Mouse (Mus musculus) heart, embryonic 16.5 days (tissue): ENCODE data around the gene Hist1h2bh. TPM values are rescaled to one million over a fixed set of nuclear protein-coding genes. Genes with fewer than 3 reads are reported as not detected.
"Not testable (repeated sequence)": the region's sequence is repeated elsewhere in the genome, so short reads cannot be mapped to it uniquely, and the experiment has no call there.

Experiments used
- ATAC-seq: fragments of 200-750 bp; cut with Nextera tagmentation; replicated peaks from 2 replicates; pipeline ENCODE4 v1.8.0; 2017; ENCODE audit warnings: moderate number of reproducible peaks; ENCODE audit not compliant: insufficient read depth, low FRiP score; ENCODE audit errors: extremely low read depth
- H3K27ac ChIP-seq: fragments of 300-500 bp; sonication (generic); 2 replicates; pipeline ENCODE4 v1.5.1; 2014; ENCODE audit warnings: mild to moderate bottlenecking, low read length, control low read depth, moderate library complexity
- H3K27me3 ChIP-seq: fragments of 300-500 bp; sonication (generic); 2 replicates; pipeline ENCODE4 v1.6.1; 2014; ENCODE audit warnings: low read length, mixed read lengths; ENCODE audit not compliant: control insufficient read depth, insufficient read depth
- H3K36me3 ChIP-seq: fragments of 300-500 bp; sonication (generic); 2 replicates; pipeline ENCODE4 v1.6.1; 2014; ENCODE audit not compliant: control insufficient read depth, insufficient read depth
- H3K4me1 ChIP-seq: fragments of 300-500 bp; sonication (generic); 2 replicates; pipeline ENCODE4 v1.6.1; 2014; ENCODE audit warnings: low read length, mixed read lengths; ENCODE audit not compliant: control insufficient read depth, insufficient read depth
- H3K4me2 ChIP-seq: fragments of 300-500 bp; sonication (generic); 2 replicates; pipeline ENCODE4 v1.6.1; 2014; ENCODE audit warnings: low read depth, mild to moderate bottlenecking, control low read depth, low read length
- H3K4me3 ChIP-seq: fragments of 300-500 bp; sonication (generic); 2 replicates; pipeline ENCODE4 v1.5.1; 2014; ENCODE audit warnings: mild to moderate bottlenecking, control low read depth, low read length
- H3K9ac ChIP-seq: fragments of 300-500 bp; sonication (generic); 2 replicates; pipeline ENCODE4 v1.6.1; 2014; ENCODE audit warnings: low read length, control low read depth
- H3K9me3 ChIP-seq: fragments of 300-500 bp; sonication (generic); replicated peaks from 2 replicates; pipeline ENCODE4 v1.6.1; 2016; ENCODE audit warnings: low read length; ENCODE audit not compliant: control insufficient read depth
- WGBS: fragments of 180-500 bp; shearing (Covaris S2); extraction: QIAGEN DNeasy Blood & Tissue Kit; methylation state at CpG from one replicate; pipeline ENCODE4 v1.1.7; 2014; 5-methylcytosine and 5-hydroxymethylcytosine counted together
- polyA plus RNA-seq: library from polyadenylated mRNA; unstranded; fragments of >200 nt; fragmentation: Nextera tagmentation; extraction: Ambion mirVana; gene quantifications from 2 replicates; pipeline ENCODE4 v1.2.1, GENCODE M21; 2015

Gene Hist1h2bh
- polyA plus RNA-seq, 1 experiment from 2014 or later, result 0.38 TPM

DNA sequence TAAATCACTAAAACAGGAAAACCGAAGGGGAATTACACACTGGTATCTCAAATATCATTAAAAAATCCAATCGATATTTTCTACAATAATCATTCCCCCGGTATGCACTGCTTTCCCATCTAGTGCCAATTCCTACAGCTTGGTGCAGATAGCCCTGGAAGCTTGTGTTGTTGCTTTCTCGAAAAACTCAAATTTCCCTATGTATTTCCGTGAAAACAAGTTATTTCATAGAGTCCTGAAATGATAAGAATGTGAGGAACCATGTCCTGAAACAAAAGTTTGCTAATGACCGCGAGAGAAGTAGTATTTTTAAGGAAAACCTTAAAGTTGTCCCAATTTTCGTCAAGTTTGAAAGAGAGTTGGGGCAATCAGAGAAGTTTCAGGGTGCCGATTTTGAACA lies 11.2 kb upstream of the Hist1h2bh start:
- H3K4me3 ChIP-seq, result peak overlapping the region; percentile 55
- H3K36me3 ChIP-seq, result no peaks in the 10 kb centered on the region
- no peaks in the 10 kb centered on the region for H3K9me3 ChIP-seq
- WGBS, result 20% methylated on average over 9 of the region's 9 CpGs
- peak overlapping the region; percentile 90 for H3K4me2 ChIP-seq
- peak overlapping the region; percentile 85 for H3K9ac ChIP-seq
- peaks cover 10% of the 10 kb centered on the region for H3K4me1 ChIP-seq
- ATAC-seq, result no peak
- no peaks in the 10 kb centered on the region for H3K27me3 ChIP-seq
- peak overlapping the region; percentile 93 for H3K27ac ChIP-seq

DNA sequence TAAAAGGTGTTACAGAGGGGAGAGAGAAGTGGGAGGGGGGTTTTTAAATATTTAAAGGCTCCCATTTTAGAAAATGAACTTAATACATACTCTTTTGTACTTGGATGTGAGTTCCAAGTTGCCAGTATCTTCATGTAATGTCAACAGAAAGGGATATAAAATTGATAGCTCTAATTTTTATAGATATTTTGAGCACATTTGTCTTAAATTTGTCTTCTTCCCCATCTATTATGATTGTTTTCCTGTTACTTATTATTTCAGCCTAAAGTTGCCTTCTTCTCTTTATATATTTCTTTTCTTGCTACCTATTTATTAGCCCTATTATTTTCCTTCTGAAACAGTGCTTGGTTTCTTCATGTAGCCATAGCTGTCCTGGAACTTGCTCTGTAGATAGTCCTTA lies 9.8 kb upstream of the Hist1h2bh start, which contains the start of gene Hist1h1d:
Gene Hist1h1d, plus strand, starts transcription at position 301 of the 400 bp plus-strand sequence.
- no peak for ATAC-seq
- H3K9ac ChIP-seq, result peak within 1 kb of the TSS; percentile 85; the same call in 1 of the 2 replicates
- peaks cover 10% of the 10 kb centered on the region for H3K4me1 ChIP-seq
- peak within 1 kb of the TSS; percentile 93 for H3K27ac ChIP-seq
- H3K36me3 ChIP-seq, result no peaks in the 10 kb centered on the region
- H3K4me3 ChIP-seq, result no peak within 1 kb of the TSS
- H3K9me3 ChIP-seq, result no peaks in the 10 kb centered on the region
- H3K4me2 ChIP-seq, result peak within 1 kb of the TSS; percentile 70
- H3K27me3 ChIP-seq, result no peaks in the 10 kb centered on the region

DNA sequence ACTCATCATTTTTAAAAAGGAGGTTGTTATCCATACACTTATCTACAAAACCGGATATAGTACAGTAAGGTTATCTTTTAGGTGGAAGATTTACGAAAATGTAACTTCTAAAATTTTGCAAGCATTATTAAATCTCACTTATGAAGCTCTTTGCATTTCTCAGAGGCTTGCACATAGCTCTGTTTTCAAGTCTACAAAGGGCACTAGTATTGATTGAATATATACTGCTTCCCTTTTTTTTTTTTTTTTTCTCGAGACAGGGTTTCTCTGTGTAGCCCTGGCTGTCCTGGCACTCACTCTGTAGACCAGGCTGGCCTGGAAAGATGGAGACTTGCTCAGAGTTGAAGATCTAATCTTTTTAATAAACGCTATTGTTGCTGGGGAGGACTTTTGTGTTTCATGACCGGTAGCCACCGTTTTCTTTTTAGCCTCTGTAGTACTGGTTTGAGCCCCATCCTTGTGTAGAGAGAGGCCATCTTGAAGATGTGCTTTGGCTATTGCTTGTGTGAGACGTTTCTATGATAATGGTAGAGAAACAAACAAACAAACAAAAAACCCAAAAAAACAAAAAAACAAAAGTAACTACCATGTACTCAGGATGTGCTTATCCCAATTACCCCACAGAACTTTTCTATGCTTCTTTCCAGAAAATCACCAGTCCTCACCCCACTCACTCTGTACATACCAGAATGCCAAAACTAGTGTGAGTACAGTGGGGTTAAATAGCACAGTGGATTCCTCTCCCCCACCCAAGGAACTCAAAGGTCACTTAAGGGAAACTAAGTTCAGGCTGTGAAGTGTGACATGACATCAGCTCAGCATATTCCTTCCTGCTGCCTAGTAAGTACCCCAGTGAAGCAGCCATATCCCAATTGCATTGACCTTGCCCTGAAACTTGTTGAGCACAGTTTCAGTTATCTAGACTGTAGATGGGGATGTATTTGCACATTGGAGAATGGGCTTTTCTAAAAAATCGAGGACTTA lies 9.0 kb upstream of the Hist1h2bh start:
- Histone ChIP-seq H3K4me2 (peak overlapping the region; percentile 70), H3K4me3 (peak overlapping the region; percentile 56), H3K27ac (peak overlapping the region; percentile 89), H3K9me3 (no peaks in the 10 kb centered on the region), H3K9ac (peak overlapping the region; percentile 73), H3K27me3 (no peaks in the 10 kb centered on the region), H3K36me3 (no peaks in the 10 kb centered on the region), H3K4me1 (peaks cover 10% of the 10 kb centered on the region)
- ATAC-seq, result no peak
- WGBS, result 47% methylated on average over 8 of the region's 8 CpGs

DNA sequence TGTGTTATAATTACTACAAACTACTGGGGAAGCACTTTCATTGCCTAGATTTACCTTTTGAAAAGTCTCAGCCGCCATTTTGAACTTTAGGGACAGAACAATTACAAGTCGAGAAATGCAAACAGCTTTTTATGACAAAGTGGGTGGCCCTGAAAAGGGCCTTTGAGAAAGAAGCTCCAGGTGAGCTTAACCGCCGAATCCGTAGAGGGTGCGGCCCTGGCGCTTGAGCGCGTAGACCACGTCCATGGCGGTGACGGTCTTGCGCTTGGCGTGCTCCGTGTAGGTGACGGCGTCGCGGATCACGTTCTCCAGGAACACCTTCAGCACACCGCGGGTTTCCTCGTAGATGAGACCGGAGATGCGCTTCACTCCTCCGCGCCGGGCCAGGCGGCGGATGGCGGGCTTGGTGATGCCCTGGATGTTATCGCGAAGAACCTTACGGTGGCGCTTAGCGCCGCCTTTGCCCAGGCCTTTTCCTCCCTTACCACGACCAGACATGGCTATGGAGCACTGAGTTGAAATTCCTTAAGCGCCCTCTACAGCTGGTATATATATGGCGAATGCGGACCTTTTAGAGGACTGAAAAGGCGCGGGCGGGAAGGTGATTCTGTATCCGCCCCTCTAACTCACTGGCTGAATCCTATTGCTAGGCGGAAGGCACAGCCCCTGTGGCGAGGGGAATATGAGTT lies 8.1 kb upstream of the Hist1h2bh start, which contains the start of gene Hist1h4f:
Gene Hist1h4f, minus strand, starts transcription at position 503 of the 689 bp plus-strand sequence.
- H3K9me3 ChIP-seq, H3K36me3 ChIP-seq, H3K27me3 ChIP-seq: not testable (repeated sequence)
- WGBS, result under 1% methylated on average over 44 of the region's 47 CpGs
- peak; percentile 83 for ATAC-seq
- Histone ChIP-seq H3K27ac (peak within 1 kb of the TSS; percentile 89), H3K4me3 (peak within 1 kb of the TSS; percentile 56), H3K4me1 (peaks cover 10% of the 10 kb centered on the region), H3K4me2 (peak within 1 kb of the TSS; percentile 70), H3K9ac (peak within 1 kb of the TSS; percentile 73)

DNA sequence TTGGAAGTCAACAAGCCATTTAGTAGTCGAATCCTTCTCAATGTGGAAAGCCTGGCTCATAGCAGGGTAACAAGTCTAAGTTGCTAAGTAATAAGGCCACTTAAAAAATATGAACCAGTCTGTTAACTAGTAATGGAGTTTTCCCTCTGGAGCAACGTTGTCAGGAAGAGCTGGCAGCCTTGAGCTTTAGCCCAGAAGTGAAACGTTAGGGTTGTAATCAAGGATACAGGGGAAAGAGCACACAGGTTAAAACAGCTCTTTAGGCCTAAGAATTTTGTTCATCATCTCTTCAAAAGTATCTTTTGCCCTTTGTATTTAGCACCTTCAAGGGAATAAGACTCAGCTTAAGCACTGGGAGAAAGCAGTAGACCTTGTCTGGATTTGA lies 7.6 kb upstream of the Hist1h2bh start:
- Histone ChIP-seq H3K36me3 (no peaks in the 10 kb centered on the region), H3K27me3 (no peaks in the 10 kb centered on the region), H3K4me3 (peak overlapping the region; percentile 56), H3K9ac (peak overlapping the region; percentile 73), H3K4me2 (peak overlapping the region; percentile 70), H3K9me3 (no peaks in the 10 kb centered on the region), H3K4me1 (peaks cover 10% of the 10 kb centered on the region), H3K27ac (peak overlapping the region; percentile 89)
- no peak for ATAC-seq
- WGBS, result 9% methylated on average over 3 of the region's 3 CpGs

DNA sequence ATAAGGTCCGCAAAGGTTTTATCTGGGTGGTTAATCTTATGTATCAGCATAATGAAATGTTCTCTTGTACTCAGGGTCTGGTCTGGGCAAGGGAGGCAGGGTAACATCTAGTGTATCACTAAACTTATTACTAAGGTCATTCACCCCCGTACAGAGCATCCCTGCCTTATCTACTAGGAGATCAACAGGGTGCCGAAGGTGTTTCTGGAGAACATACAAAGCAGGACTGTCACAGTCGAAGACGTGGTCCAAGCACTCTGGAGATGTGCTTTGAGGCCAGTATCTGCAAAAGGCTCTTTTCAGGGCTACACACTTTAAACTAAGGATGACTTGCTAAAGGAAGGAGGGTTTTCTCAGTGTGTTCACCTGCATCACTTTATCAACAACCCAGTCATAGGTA lies 3.5 kb upstream of the Hist1h2bh start:
- H3K4me1 ChIP-seq, result peaks cover 8% of the 10 kb centered on the region
- H3K9me3 ChIP-seq, result no peaks in the 10 kb centered on the region
- no peak overlapping the region for H3K27ac ChIP-seq
- 69% methylated on average over 5 of the region's 5 CpGs for WGBS
- no peaks in the 10 kb centered on the region for H3K27me3 ChIP-seq
- no peak overlapping the region for H3K4me3 ChIP-seq
- no peak overlapping the region for H3K4me2 ChIP-seq
- H3K36me3 ChIP-seq, result no peaks in the 10 kb centered on the region
- no peak overlapping the region for H3K9ac ChIP-seq
- ATAC-seq, result no peak

DNA sequence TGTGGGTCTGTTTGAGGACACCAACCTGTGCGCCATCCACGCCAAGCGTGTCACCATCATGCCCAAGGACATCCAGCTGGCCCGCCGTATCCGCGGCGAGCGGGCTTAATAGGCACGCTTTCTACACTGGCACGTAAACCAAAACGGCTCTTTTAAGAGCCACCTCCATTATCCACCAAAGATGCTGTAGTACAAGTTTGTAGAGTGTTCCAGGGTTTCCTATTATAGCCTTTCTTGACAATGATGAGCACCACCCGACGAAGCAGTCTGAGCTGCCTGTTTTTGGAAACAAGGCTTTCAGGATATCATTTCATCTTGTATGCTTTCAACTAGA lies 1.6 kb upstream of the Hist1h2bh start:
- H3K4me1 ChIP-seq, H3K36me3 ChIP-seq, H3K27me3 ChIP-seq, H3K9me3 ChIP-seq, ATAC-seq: not testable (repeated sequence)
- peak overlapping the region; percentile 75; the same call in 1 of the 2 replicates for H3K9ac ChIP-seq
- H3K27ac ChIP-seq, result peak overlapping the region; percentile 92
- peak overlapping the region; percentile 55 for H3K4me2 ChIP-seq
- peak overlapping the region; percentile 59 for H3K4me3 ChIP-seq
- 0% methylated on average over 13 of the region's 14 CpGs for WGBS

DNA sequence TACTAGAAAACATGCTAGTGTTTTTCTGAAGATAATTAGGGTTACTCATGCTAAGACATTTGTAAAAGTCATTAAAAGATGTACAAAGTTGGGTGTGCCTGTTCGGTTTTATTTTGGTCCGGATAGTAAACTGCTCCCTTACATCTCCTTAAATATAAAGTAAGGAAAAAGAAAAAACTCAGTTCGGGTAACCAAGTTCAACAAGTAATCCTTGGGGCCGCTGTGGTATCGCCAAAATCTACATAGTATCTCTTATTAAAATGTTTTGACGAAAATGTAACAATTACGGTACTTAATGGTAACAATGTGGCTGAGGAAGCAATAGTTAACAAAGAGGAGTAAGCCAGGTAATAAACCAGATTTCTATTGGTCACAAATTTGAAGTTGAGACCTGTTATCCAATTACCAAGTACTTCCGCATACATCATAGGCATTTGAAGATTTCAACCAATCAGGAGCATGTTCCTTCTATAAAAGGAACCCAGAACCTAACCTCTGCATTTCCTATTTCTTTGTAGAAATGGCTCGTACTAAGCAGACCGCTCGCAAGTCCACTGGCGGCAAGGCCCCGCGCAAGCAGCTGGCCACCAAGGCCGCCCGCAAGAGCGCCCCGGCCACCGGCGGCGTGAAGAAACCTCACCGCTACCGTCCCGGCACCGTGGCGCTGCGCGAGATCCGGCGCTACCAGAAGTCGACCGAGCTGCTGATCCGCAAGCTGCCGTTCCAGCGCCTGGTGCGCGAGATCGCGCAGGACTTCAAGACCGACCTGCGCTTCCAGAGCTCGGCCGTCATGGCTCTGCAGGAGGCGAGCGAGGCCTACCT lies 984 bp upstream of the Hist1h2bh start, which contains the start of gene Hist1h3f:
Gene Hist1h3f, plus strand, starts transcription at position 88 of the 822 bp plus-strand sequence.
- under 1% methylated on average over 25 of the region's 45 CpGs for WGBS
- no peaks in the 10 kb centered on the region for H3K27me3 ChIP-seq
- peak within 1 kb of the TSS; percentile 92 for H3K27ac ChIP-seq
- peak within 1 kb of the TSS; percentile 75 for H3K9ac ChIP-seq
- no peaks in the 10 kb centered on the region for H3K9me3 ChIP-seq
- H3K4me3 ChIP-seq, result peak within 1 kb of the TSS; percentile 63
- peaks cover 4% of the 10 kb centered on the region for H3K4me1 ChIP-seq
- ATAC-seq, result peak; percentile 92
- H3K36me3 ChIP-seq, result no peaks in the 10 kb centered on the region
- H3K4me2 ChIP-seq, result peak within 1 kb of the TSS; percentile 87
